Mouse (Mus musculus) heart, adult 2 months (tissue): Measurements from ENCODE around the gene Gm4559.

ENCODE experiments used
- CTCF ChIP-seq: fragments of 200-600 bp; IDR thresholded peaks from 2 replicates; pipeline ENCODE4 v1.8.1; 2022; ENCODE audit warnings: antibody characterized with exemption, mild to moderate bottlenecking, moderate library complexity
- EP300 ChIP-seq: fragments of 200-500 bp; IDR thresholded peaks from 2 replicates; pipeline ENCODE4 v1.6.1; 2011; ENCODE audit warnings: low read depth, low read length, control low read depth; ENCODE audit not compliant: insufficient read depth
- POLR2A ChIP-seq: fragments of 200-500 bp; IDR thresholded peaks from 2 replicates; pipeline ENCODE4 v1.6.1; 2011; ENCODE audit warnings: mild to moderate bottlenecking, low read depth, low read length, control low read depth; ENCODE audit not compliant: insufficient read depth

DNA sequence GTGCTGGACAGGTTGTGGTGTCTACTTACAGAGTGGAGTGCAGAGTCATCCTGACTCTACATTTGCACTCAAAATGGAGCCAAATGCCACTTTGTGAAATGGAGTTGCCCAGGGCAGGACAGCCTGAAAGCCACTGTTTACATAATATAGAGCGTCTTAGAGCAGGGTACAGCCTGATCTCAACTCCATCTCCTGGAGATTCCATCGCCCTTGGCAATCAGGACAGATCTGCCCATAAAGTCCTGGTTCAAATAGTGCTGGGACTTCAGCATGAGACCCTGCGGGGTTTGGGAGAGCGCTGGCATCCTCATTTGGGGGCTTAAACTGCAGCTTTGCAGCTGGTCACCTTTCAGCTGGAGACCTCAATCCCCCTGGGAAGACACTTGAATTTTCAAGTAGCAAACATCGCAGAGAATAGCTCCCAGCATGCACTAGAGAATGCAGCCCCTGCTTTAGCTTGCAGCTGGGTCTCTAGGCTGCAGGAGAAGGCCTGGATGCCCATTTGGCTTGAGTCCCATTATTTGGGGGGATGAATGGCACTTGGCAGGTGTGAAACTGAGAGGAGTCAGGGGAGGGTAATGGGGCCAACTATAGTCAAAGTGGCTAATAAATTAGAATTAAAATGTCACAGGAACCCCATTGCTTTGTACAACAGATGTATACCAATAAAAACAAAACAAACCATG is 40.6 kb upstream of the Gm4559 start:
- TF ChIP-seq CTCF (no peak), POLR2A (no peak), EP300 (no peak)
